Mouse (Mus musculus): ENCODE results near the gene Abcb8. TPM values are rescaled to one million over a fixed set of nuclear protein-coding genes. Genes with fewer than 3 reads are reported as not detected.
A peak's percentile ranks its signal among the peaks of the same experiment; 100 is the strongest.

The Abcb8 gene
- 10 to 100 TPM; 16.1 to 44.6 TPM for polyA plus RNA-seq (2017; shearing (Covaris generic))

DNA sequence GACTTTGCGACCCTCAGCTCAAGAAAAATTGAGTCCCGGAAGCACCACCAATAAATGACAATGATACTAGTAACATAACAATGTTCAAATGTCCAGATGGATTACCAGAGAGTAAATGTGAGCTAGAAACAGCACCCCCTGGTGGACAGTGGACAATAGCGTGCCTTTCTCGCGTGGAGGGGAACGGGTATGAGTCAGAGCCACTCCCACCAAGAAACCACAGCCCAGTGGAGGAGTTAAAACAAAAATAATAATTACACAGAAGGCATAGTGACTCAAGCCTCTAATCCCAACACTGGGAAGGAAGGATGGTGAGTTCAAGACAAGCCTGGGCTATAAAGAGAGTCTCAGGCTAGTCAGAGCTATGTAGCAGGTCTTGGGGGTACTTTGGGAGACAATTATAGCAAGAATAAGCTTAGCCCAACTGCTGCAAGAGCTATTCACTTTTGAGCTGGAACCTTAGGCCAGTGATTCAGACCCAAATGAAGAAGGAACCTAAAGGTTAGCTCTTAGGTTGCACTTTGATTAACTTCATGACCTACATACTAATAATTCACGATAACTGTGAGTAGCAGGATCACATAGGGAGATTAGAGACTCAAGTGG lies at the start of gene Abcb8:
Gene Abcb8, plus strand, starts transcription at position 272 of the 606 bp plus-strand sequence.
- peak; percentile 58 for ATAC-seq

DNA sequence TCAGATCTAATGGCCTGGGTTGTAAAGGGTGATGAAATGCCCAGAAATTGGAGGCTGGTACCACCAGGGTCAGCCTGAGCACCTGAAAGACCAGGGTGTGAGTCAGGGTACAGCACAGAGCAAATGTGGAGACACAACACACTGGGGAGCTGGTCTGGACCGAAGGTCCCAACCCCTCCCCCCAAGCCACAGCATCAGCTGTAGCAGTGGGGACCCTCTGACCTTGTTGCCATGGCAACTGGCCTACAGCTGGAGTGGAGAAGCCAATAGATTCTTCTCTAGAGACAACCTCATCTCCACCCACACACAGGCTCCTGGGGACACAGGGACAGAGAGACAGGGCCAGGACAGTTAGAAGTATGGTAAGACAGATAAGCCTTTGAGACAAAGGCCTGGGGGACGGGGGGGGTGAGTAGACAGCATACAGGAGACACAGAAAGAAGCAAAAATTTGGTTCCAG lies 49.5 kb upstream of the Abcb8 start:
- peak; percentile 3 for ATAC-seq

DNA sequence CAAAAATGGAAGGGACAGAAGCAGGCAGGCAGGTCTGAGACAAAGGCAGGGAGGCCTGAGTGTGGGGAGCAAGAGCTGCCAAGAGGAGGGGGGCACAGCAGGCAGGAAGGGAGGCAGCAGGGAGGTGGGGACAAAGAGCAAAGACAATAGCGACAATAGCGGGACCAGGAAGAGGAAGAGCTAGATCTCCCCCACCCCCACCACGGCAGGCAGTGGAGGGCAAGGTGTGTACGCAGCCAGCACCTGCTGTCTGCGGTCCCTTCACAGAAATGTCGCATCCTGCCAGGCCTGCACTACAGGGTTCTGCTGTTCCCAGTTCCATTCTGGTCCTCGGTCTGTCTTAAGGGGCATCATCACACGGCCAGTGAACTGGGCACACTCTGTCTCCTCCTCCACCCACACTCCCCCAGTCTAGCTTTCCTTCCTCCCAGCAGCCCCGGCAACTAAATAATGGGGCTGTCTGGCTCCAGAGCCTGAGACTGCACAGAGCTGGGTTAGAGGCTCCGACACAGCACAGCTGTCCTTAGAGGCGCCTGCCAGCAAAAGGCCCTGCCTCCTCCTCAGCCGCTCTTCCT lies 48.9 kb upstream of the Abcb8 start:
- peak; percentile 74 for ATAC-seq

DNA sequence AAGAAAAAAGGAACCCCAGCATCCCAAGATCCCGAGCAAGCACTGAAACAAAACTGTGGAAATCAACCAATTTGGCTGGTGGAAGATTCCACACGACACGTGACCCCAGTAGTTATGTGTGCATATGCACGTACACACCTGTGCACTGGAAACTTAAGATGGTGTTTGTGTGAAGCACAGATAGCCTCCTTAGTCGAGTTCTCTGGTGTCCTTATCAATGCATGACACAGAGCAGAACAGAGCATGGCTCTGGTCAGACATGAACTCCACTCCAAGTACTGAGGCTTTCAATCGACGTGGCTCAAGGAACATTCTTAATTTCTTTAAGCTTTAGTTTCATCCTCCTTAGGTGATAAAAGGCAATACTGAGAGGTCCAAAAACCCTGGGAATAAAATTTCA lies 47.1 kb upstream of the Abcb8 start:
- no peak for ATAC-seq

DNA sequence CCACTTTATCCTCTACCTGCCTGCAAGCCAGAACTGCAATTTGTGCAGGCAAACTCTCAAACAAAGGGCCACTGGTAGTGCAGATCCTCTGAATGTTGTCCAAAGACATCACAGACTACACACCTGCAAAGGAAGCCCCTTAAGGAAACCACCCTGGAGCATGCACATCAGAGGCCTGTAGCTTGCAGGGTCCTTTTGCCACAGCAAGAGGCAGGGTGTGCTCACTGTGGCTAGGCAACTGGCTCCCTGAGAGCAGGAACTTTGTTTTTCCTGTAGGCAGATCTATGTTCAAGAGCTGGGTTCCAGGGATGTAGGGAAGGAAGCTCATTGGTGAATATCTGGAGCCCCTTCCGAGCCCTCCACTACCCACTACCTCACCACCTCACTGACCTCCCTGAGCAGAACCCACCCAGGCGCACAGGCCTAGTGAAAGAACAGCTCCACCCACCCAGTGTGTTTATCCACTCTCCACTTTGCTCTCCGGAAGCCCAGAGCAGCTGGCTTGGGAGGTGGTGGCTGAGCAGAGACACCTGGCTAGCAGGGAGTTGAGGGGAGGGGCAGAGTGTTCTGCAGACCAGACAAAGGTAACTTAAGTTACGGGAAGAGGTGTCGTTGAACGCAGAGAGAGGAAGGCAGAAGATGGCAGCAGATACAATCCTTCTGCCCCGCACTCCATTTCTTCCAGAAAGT lies 46.1 kb upstream of the Abcb8 start:
- ATAC-seq: no peak

DNA sequence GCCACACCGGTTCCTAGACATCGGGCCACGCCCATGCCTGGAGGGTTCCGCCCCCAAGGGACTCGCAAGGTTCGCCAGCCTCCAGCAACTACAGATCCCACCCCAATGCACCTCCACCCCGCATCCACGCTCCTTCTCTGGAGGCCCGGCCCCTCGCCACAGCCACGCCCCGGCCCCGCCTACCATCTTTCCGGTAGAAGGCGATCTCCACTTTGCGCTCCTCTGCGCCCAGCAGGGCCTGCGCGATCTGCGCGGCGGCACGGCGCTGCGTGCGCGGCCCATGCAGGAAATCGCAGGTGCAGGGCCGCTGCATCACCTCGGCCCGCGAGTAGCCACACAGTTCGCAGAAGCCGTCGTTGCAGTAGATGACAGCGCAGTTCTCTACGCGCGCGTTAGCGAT lies 45.3 kb upstream of the Abcb8 start:
- ATAC-seq: peak; percentile 82

DNA sequence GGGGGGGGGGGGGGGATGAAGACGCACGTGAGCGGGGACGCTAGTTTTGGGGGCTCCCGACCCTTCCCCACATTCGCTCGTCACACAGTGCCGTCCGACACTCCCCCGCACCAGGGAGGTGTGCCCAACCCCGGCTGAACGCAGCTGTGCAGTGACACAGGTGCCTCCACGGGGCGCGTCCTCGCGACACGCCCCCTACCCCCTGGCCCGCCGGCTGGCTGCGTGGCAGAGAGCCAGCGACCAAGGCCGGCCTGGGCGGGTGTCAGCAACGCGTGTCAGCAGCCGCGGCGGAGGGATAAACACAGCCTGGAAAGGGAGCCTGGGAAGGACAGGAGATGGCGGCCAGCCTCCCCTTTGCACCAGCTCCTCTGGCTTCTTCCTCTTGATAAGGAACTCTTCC lies 44.9 kb upstream of the Abcb8 start:
- ATAC-seq: no peak

DNA sequence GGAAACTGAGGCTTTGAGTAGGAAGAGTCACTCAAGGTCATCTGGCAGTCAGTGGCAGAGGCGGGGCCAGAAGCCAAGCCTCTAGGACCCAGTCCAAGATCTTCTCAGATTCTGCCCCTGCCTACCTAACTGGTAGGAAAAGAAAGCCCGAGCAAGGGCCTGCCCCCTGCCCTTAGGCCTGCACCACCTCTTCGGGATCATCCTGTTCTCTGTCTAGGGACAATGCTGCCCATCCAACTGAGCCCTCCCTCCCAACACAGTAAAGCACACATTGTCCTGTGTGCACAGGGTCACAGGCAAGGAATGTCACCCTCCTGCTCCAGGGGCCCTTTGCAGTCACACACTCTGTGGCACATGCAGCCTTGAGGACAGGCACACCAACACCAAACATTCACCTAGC lies 43.4 kb upstream of the Abcb8 start:
- no peak for ATAC-seq

DNA sequence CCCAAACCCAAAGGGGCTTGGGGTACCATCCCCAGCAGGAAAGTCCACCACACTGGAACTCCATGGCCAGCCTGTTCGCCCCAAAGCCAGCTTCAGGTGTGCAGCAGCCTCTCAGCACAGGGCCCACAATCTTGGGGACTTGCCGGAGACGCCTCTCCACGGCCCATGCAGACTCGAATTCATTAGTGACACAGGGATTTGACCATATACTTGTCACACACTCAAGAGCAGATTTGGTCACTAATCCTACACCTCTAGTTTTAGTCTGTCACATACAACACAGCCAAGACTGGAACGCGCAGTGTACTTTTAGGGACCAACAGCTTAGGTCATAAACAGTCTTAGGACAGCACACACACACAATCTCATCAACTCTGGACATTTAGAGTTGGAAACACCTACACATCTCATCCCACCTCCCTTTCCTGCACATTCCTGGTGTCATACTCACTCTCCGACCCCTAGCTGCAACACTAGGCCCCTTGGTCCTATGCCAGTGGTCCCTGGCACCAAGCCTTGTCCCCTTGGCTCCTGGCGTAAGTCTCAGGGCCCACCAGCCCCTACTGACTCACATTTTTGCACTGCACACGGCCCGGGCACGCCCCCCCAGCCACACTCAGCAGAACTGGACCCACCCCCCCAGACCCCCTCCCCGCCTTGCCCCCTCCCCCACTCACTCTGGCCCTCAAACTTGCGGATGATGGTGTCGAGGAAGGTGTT lies 42.8 kb upstream of the Abcb8 start:
- ATAC-seq: no peak

DNA sequence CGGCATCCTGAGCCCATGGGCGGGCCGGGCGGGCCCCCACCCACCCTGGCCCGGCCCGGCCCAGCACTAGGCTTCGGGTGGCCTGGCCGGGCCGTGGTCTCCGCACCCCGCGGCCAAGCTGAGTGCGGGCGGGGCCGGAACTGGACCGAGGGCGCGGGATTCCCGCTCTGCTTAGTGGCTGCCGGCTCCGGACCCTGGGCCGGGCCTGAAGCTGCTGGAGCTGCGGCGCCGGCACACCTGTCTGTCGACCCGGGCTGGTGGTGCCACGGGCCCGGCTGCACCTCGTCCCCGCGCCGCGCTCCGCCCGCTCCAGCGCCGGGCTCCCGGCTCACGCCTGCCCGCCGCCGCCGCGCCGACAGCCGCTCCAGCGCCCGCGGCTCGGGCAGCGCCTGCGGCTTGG lies 42.2 kb upstream of the Abcb8 start, which contains the start of gene Kcnh2:
Gene Kcnh2, minus strand, starts transcription at position 327 of the 400 bp plus-strand sequence.
- ATAC-seq: no peak

DNA sequence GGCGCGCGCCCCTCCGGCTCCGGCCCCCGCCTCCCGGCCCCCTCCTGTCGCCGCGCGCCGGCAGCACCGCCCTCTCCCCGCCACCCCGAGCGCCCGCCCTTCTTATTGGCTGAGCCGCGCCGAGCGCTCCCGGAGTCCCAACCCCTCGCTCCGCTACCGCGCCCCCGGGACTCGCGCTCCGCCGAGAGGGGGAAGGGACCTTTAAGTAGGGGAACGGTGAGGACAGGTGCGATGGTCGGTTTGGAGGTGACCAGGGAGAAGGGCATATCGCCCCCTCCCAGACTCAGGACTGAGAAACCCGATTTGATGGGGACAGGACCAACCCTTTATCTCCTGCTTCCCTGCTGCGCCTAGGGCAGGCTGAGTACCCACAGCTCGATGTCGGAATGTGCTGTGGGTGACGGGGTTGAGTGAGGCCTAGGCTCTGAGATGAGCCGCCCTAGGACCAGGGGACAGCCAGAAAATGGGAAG lies 41.7 kb upstream of the Abcb8 start:
- peak; percentile 51 for ATAC-seq

DNA sequence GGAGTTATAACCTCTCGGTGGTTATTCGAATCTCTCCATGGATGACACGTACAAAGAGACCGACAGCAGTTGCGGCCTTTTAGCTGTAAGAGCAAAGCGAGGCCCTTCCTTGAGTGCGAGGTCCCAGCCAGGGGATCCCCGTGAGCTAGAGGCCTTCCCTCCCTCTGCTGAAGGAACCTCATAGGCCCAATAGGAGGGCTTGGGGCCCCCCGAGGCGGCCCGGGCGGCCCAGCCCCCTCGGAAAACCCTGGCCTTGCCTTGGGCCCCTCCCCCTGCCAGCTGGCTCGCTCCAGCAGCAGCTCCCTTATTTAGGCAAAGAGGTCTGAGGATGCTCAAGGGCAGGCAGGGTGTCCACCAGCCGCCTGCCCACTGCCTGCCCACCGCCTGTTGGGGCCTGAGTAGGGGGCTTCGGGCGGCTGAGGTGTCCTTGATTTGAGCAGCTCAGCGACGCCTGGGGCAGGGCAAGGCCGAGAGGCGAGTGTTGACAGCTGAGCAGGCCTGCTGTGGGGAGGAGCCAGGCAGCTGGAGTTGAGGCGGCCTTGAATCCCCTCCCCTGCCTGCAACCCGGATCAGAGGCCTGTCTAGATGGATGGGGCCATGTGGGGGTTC lies 41.1 kb upstream of the Abcb8 start:
- ATAC-seq: no peak

DNA sequence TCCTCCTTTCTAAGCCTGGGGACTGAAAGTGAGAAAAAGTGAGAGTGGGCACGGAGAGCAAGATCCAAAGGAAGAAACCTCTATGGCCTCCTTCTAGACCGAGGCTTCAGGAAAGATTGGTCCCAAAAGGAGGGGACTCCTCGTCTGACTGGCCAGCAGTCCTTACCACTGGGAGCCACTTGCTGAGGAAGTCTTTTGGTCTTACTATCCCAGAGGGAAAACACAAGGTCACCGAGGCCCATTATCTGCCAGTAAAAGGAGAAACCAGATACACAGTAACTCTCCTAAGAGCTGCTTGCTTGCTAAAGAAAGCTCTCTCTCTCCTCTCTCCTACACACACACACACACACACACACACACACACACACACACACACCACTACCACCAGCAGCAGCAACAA lies 40.1 kb upstream of the Abcb8 start:
- ATAC-seq: no peak

DNA sequence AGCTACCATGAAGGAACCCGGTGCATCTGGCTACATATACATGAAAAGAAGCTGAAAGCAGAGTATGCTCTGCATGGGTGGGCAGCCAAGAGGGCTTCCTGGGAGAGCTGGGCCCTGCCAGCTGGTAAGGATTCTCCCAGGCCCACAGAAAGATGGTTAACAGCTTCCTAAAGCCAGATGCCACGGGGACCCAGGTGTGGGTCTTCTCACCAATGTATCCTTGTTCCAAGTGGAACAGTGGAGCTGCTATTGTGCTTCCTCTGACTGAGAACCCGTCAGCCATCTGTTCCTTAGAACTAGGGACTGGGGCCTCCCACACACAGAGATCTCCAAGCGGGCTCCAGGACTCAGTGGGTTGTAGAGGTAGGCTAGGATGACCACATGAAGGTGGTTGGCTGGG lies 36.7 kb upstream of the Abcb8 start:
- ATAC-seq: no peak

DNA sequence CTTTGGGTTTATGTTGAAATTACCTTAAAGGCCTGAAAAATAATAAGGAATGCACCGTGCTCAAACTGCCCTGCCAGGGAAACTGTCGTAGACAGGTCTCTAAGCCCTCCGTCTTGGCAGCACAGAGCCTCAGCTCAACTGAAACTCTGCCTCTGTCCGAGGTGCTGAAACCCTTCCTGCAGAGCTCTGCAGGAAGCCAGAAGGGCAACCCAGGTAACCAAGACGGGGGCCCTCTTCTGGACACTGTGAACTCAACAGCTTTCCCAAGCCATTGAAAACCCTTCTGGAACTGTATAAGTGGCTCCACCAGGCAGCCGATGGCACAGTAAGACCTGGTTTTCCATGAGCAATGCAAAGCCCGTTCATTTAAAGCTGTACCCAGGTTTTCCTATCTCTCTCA lies 36.0 kb upstream of the Abcb8 start:
- ATAC-seq: peak; percentile 88

DNA sequence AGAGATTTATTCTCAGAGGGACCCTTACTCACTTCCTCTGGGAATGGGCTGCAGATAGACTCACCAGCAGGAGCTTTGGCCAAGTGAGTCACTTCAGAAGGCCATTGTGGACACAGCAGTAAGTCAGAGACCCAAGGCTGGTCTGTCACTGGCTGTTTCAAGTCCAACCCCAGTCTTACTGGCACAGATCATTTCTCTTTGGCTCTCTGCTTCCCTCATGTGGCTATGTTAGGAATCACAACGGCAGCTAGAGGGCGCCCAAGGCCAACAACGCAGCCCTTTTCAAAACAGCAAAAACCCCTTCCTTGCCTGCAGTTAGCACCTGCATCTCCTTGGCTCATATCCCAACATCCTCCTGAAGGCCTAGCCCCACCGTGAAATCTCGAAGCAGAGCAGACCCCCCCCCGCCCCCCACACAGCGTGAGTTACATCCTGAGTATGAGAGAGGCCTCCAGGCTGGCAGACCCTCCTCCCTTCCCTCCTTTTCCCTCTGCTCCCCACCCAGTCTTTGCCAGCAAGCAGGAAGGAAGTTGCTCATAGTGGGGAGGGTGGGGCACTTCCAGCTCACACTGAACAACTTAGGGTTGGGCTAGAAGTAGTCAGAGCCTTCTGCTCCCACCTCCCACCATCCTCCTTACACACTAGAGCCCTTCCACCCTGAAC lies 32.5 kb upstream of the Abcb8 start:
- peak; percentile 82 for ATAC-seq

DNA sequence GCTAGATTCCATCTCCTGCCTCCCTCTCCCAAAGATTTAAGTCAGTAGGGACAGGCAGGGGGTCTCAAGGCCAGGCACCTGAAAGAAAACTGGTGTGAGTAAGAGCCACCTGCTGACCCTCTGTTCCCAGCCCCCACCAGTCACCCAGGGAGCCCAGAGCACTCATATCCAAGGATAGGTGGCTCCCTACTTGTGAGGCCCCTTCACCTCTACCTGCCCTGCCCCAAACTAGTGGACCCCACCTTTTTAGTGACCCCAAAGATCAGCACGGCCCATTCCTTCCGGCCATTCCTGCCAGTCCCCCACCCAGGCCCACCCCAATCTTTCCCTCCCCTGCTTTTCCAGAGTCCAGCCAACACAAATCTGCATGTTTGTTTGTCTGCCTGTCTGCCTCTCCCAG lies 30.0 kb upstream of the Abcb8 start:
- ATAC-seq: no peak

DNA sequence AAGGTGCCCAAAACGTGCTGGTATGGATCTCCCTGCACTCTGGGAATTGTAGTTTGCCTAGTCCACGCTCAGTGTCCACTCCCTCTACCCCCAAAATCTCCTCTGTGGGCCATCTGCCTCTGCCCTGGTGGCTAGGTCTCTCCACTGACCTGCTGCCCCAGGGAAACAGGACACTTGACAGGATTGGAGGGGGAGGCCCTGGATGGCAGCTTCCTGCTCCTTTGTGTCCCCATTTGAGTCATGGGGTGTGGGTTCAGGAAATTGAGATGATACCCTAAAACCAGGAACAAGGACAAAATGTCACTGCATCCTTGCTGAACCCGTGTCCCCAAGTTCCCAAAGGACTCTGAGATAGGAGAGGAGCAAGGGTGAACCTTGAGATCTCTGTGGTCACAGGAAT lies 29.4 kb upstream of the Abcb8 start:
- no peak for ATAC-seq

DNA sequence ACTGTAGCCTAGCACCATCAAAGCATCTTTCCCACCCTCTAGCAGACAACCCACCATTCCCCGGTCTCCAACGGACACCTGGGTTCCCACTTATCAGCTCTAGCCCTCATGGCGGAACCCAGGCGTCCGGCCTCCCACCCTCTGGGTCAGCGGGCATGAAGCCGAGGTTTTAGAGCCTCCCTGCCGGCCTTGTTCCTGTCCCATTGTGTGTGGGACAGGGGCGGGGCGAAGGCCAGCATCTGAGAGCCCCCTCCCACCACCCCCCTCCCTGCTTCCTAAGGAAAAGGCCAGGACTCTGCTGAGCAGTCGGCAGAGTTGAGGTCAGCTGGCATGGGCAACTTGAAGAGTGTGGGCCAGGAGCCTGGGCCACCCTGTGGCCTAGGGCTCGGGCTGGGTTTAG lies 29.0 kb upstream of the Abcb8 start, which contains the start of gene Nos3:
Gene Nos3, plus strand, starts transcription at position 303 of the 400 bp plus-strand sequence.
- ATAC-seq: no peak

DNA sequence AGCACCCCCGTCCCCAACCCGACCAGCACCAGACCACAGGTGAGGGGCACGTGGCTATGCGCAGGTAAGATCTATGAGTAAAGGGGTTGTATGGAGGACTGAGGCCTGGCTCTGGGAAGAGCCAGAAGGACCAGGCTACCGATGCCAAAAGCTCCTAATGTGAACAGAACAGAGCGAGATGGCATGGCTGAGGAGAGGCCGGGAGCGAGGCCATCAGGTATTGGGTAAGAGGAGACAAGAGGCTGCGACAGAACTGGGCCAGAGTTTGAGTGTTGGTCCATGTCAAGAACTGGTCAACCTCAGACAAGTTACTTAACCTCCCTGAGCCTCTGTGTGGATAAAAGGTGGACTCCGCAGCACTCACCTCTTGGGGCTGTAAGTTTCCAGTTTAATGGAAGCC lies 28.5 kb upstream of the Abcb8 start:
- ATAC-seq: no peak

DNA sequence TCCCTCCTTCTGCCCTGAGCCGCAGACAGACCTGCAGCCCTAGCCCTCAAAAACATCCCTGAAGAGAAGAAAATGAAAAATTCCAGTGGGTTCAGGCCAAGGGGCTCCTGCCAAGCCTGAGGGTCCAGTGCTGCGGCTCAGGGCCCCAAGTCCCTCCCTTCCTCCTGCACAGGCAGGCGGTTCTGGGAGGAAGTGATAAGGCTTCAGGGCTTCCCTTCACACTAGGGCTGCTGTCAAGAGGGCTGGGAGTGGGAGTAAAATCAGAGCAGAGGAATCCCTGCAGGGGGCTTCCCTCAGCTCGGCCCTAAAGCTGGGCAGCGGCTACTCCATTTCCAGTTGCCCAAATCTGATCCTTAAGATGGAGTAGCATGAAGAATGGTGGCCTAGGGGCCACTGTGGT lies 27.9 kb upstream of the Abcb8 start:
- no peak for ATAC-seq

DNA sequence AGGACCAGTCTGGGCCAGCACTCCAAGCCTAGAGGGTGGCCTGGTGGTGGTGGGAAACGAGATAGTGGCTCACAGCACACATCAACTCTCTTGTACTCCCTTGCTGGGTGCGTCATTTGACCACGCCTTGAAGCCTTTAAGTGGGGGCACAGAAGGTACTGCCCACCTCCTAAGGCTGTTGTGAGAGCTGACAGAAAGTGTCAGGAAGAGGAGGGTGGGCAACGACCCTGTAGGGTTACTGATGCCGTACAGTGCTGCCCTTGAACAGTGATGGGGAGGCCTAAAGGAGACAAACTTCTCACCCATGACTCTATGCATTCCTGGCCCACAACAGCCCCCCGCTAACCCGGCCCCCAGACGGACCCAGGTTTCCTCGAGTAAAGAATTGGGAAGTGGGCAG lies 27.0 kb upstream of the Abcb8 start:
- ATAC-seq: no peak
